Mouse (Mus musculus) Patski (cell line): Measurements from ENCODE around the gene Arhgap45. TPM values are rescaled to one million over a fixed set of nuclear protein-coding genes. Genes with fewer than 3 reads are reported as not detected.
"Not testable (repeated sequence)": the region's sequence is repeated elsewhere in the genome, so short reads cannot be mapped to it uniquely, and the experiment has no call there.

ENCODE experiments used
- ATAC-seq: fragments of 100-300 bp; one replicate; pipeline ENCODE4 v1.8.0; 2021
- CTCF ChIA-PET: fragments of 350-600 bp; sonication (Branson Sonifier 250); formaldehyde crosslinking; loops from one replicate; lab custom pipeline; 2022; ENCODE audit warnings: inconsistent platforms; lab: Charles Lee
- POLR2A ChIA-PET: fragments of 350-600 bp; sonication (Branson Sonifier 250); formaldehyde crosslinking; loops from one replicate; lab custom pipeline; 2022; ENCODE audit warnings: antibody characterized with exemption, inconsistent platforms; lab: Charles Lee
- DNase-seq: peaks from one replicate; pipeline ENCODE4 v3.0.0-alpha.2; 2011; ENCODE audit warnings: low read depth, low spot score
- H3K27me3 ChIP-seq: fragments of 371-371 bp; one replicate; pipeline ENCODE4 v1.5.1; 2021
- CTCF ChIP-seq: fragments of 100-300 bp; IDR thresholded peaks from one replicate; pipeline ENCODE4 v1.5.1; 2021
- in situ Hi-C: fragments of 300-500 bp; cut with MboI; formaldehyde crosslinking; loops from 3 replicates; pipeline ENCODE4 v1.11.1; 2018; ENCODE audit warnings: low pct_unique_long_range_greater_than_20kb, mixed read lengths
- polyA plus RNA-seq: library from polyadenylated mRNA; unstranded; gene quantifications from one replicate; pipeline ENCODE4 v1.2.3, GENCODE M21; 2021

The Arhgap45 gene
- polyA plus RNA-seq, 1 experiment from 2014 or later: 0.85 TPM

DNA sequence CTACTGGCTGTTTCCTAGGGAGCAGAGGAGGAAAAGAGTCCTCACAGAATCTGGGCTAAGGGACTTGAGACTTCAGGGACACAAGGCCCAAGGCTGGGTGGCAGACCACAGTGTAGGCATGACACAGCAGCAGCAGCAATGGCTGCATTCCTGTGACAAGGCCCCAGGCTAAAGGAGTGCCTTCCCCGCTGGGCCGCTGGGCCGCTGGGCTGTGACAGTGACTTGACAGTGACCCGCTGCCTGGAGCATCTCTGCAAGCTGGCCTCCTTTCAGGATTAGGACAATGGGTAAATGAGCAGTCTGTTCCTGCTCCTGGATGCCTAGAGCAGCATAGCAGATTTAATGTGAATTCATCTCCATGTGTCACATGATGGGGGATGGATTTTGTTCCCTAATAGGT, 27.6 kb downstream of the Arhgap45 start:
- POLR2A ChIA-PET: interaction anchor here (0.6 to 1.3 kb wide), 3 partner anchors 11 to 122 kb away, joined by 3 to 5 read pairs (median 3); partner anchors contain the start of gene Cirbp
- no peak for TF ChIP-seq CTCF
- ATAC-seq (no peak), DNase-seq (no peak)
- CTCF ChIA-PET: interaction anchor here (1.3 to 1.5 kb wide), 3 partner anchors 9 to 62 kb away, joined by 3 to 4 read pairs (median 3); partner anchors contain the start of gene Sbno2
- H3K27me3 ChIP-seq: no peaks in the 10 kb centered on the region
- in situ Hi-C loops: no loop called here

DNA sequence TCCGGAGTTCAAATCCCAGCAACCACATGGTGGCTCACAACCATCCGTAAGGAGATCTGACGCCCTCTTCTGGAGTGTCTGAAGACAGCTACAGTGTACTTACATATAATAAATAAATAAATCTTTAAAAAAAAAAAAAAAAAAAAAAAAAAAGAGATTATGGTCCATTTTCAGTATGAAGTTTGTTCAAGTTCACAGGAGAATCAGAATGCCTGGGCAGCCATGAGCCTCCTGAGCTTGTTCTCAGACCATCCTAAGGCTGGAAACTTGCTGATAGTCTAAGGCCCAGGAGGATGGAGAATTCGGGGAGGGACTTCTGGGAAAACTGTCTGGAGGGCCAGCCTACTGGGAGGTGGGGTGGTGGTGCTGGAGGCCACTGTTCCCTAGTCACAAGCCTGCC, 28.9 kb downstream of the Arhgap45 start:
- in situ Hi-C loops, H3K27me3 ChIP-seq, DNase-seq, ATAC-seq: not testable (repeated sequence)
- CTCF ChIA-PET: interaction anchor here (1.2 to 1.3 kb wide), 2 partner anchors 60 to 86 kb away, joined by 3 read pairs; partner anchors contain the start of gene Sbno2
- POLR2A ChIA-PET: interaction anchor here (1.1 to 1.9 kb wide), 2 partner anchors 11 to 120 kb away, joined by 3 to 4 read pairs; partner anchors contain the start of gene Cirbp

DNA sequence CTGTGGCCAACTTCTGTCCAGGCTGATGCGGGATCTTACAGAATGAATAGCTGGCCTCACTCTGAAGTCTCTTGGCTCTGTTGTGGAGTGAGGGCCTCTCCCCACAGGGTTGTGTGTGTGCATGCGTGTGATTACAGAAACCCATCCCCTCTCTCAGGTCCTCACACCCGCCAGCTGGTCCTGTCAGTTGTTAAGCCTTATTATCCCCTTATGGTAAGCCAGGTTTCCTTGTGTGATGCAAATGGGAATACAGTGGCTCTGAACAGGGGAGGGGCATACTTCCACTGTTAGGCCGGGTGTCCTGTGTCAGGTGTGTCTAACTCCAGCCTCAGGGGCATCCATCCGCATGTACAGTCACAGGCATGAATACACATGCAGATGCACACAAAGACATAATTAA, 29.3 kb downstream of the Arhgap45 start:
- POLR2A ChIA-PET: interaction anchor here (1.9 kb wide), 1 partner anchor 11 kb away, joined by 4 read pairs; no protein-coding TSS in a partner anchor
- no peaks in the 10 kb centered on the region for H3K27me3 ChIP-seq
- CTCF ChIA-PET: interaction anchor here (1.2 kb wide), 1 partner anchor 86 kb away, joined by 3 read pairs; no protein-coding TSS in a partner anchor
- no peak for ATAC-seq
- in situ Hi-C loops: no loop called here
- no peak for TF ChIP-seq CTCF
- DNase-seq: no peak

DNA sequence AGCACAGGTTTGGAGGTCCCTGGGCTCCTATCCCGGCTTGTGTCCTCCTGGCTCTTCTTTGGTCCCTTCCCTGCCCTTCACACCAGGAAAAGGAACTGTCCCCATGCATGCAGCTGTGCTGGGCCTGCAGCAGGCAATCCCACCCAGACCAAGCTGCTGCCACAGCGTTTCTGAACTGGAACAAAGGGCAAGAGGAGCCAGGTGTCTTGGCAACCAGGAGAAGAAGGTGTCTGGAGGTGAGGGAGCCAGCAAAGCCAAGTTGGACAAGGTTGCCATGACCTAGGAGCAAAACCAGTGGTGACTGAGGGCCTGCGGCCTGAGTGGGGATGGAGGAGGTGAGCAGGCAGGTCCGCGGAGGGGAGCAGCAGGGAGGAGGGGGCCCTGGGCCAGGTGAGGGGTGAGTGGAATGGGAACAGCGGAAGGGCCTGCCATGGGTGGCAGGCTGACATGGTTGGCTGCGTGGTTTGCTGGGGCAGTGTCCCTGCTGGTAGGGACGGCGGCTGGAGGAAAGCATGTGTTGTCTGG, 30.6 kb downstream of the Arhgap45 start, which contains the start of gene Gpx4:
Gene Gpx4 (plus strand): TSS at position 126 of the 525 bp plus-strand sequence.
- DNase-seq: no peak
- ATAC-seq: no peak
- in situ Hi-C loops: no loop called here
- ChIA-PET POLR2A (interaction anchor here (1.9 kb wide), 1 partner anchor 12 kb away, joined by 4 read pairs; no protein-coding TSS in a partner anchor), CTCF (no interaction called here)
- no peak for TF ChIP-seq CTCF
- no peaks in the 10 kb centered on the region for H3K27me3 ChIP-seq

DNA sequence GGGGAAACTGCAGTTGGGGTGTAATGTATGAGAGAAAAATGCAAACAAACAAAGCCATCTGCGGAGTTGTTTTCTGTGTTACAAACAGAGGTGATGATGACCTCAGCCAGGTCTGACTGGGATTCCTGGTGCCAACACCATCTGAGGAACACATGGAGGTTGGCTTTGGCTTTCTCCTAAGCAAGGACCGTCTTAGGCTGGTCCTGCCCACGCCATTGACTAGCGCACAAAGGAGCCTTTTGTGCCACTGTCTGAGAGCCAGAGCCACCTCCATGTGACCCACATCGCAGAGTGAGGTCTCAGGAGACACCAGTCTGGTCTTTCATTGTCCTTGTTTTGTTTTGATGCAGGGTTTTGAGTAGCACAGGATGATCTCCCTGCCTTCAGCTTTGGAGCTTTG, 31.9 kb downstream of the Arhgap45 start:
- ChIA-PET CTCF (no interaction called here), POLR2A (no interaction called here)
- DNase-seq (no peak), ATAC-seq (no peak)
- no peaks in the 10 kb centered on the region for H3K27me3 ChIP-seq
- no peak for TF ChIP-seq CTCF
- in situ Hi-C loops: no loop called here

DNA sequence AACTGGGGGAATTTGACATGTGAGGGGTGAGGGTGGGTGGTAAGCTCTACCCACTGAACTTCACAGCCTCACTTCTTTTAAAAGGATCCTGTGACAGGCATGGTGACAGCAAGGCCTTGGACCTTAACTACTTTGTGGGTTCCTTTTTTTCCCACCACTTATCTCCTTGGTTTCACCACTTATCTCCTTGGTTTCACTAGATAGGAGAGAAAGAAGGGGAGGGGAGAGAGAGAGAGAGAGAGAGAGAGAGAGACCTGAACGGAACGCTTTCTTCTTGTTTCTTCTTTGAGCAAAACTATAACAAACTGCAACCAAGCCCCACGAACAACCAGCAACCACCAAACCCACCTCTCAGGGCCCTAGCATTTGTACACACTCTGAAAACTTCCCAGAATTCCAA, 32.4 kb downstream of the Arhgap45 start:
- H3K27me3 ChIP-seq: no peaks in the 10 kb centered on the region
- DNase-seq (no peak), ATAC-seq (no peak)
- ChIA-PET CTCF (no interaction called here), POLR2A (no interaction called here)
- in situ Hi-C loops: no loop called here
- TF ChIP-seq CTCF: no peak

DNA sequence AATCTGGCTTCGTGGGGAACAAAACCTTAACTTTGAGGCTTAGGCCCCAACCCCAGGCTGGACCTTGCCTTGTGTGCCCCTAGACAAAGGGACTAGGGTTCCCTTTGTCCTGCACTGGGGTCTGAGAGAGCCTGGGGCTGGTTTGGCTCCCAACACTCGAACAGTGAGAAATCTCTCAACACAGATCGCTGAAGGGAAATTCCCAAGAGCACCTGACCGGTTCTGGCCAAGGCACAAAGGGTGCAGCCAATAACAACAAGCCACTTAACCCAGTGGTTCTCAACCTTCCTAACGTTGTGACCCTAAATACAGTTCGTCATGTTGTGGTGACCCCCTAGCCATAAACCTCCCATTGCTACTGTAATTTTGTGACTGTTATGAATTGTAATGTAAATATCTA, 33.8 kb downstream of the Arhgap45 start:
- in situ Hi-C loops: loop anchor here (10.0 kb wide), 1 partner anchor 65 kb away; the partner anchor contains the start of gene Stk11
- POLR2A ChIA-PET: interaction anchor here (1.2 kb wide), 1 partner anchor 11 kb away, joined by 3 read pairs; no protein-coding TSS in a partner anchor
- CTCF ChIA-PET: no interaction called here
- no peak for TF ChIP-seq CTCF
- no peak for ATAC-seq
- no peak for DNase-seq
- H3K27me3 ChIP-seq: no peaks in the 10 kb centered on the region

DNA sequence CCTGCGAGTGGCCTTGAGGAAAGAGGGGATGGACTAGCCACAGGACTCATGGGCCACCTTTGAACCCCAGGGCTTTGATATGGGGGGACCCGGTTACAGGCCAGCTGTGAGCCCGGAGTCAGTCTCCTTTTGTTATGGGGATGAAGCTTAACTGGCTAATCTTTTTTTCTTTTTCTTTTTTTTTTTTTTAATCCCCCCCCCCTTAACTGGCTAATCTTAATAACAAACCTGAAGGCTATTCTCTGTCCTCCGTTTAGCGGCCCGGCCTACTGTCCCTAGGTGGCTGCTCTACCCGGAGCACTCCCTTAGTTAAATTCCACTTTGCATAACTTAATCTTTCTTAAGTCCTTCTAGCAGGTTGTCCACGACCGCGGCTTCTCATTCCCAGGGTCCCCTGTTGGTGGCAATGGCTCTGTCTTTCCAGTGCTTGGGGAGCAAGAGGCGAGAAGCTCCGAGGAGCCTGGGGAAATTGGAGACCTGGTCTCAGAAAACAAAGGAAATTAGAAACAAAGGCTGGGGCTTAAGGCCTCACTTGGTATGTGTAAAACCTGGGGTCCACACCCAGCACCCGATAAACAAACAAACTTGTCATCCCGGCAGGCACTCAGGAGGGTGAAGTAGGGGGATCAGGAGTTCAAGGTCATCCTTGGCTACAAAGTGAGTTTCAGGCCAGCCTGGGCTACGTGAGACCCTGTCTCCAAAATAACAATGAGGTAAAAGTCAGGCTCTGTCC, 34.6 kb downstream of the Arhgap45 start:
- no peak for TF ChIP-seq CTCF
- no peak for DNase-seq
- POLR2A ChIA-PET: interaction anchor here (0.6 to 3.7 kb wide), 5 partner anchors 8 to 1246 kb away, joined by 3 to 14 read pairs (median 4); no protein-coding TSS in a partner anchor
- no peaks in the 10 kb centered on the region for H3K27me3 ChIP-seq
- no peak for ATAC-seq
- CTCF ChIA-PET: interaction anchor here (1.0 to 1.6 kb wide), 4 partner anchors 8 to 66 kb away, joined by 3 to 5 read pairs (median 4); no protein-coding TSS in a partner anchor
- in situ Hi-C loops: loop anchor here (10.0 kb wide), 1 partner anchor 64 kb away; the partner anchor contains the start of gene Stk11

DNA sequence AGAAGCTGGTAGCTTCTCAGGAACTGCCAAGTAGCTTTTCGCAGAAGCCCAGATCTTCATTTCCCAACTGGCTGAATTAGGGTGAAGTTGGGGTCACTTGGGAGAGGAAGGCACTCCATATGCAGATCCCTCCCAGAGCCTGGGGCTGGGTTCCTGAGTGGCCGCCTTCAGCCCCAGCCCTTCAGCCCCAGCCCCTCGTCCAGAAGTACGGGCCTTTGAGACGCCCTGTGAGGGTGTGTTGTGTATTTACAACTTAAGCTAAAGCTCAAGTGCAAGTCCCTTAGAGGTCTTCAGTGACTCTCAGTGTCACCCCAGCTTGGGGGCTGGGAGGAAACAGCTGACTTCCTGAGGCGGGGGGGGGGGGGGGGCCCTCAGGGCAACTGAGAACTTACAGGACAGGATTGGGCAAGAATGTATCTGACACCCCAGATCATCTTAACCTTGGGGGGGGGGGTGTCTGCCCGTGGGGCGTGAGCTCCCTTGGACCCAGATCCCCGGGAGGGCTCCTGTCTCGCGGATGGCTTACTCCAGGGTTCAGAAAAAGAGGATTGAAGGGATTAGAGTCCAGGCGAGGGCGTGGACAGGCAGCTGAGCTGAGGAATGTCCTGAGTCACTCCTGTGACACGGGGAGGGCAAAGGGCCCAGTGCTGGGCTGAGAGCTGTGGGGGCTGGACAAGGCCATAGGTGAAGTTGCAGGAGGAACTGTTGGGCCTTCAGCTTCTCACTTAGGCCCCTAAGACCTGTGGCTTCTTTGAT, 35.3 kb downstream of the Arhgap45 start:
- ChIA-PET POLR2A (interaction anchor here (0.6 to 3.7 kb wide), 7 partner anchors 9 to 1245 kb away, joined by 3 to 14 read pairs (median 4); no protein-coding TSS in a partner anchor), CTCF (interaction anchor here (0.9 to 1.6 kb wide), 6 partner anchors 8 to 67 kb away, joined by 3 to 5 read pairs (median 4); no protein-coding TSS in a partner anchor)
- in situ Hi-C loops: loop anchor here (10.0 kb wide), 1 partner anchor 63 kb away; the partner anchor contains the start of gene Stk11
- no peak for TF ChIP-seq CTCF
- DNase-seq (no peak), ATAC-seq (peak; percentile 48)
- no peaks in the 10 kb centered on the region for H3K27me3 ChIP-seq
